Mouse (Mus musculus) telencephalon, adult 2 months (tissue): ENCODE results near the gene Rufy1.

Source experiments
- DNase-seq: peaks from one replicate; pipeline ENCODE4 v3.0.0-alpha.2; 2011; ENCODE audit warnings: low read depth, low spot score

The Rufy1 gene

GRCm38 (mm10) chr11:50354162-50354561, 76.8 kb downstream of the Rufy1 start, which contains the start of gene Cby3:
Cby3 (plus strand) TSS chr11:50354462.
- DNase-seq = no peak

- DNase-seq = no peak
These were observed 78.7 kb downstream of the Rufy1 start for GRCm38 (mm10) chr11:50352177-50352576.

DNA sequence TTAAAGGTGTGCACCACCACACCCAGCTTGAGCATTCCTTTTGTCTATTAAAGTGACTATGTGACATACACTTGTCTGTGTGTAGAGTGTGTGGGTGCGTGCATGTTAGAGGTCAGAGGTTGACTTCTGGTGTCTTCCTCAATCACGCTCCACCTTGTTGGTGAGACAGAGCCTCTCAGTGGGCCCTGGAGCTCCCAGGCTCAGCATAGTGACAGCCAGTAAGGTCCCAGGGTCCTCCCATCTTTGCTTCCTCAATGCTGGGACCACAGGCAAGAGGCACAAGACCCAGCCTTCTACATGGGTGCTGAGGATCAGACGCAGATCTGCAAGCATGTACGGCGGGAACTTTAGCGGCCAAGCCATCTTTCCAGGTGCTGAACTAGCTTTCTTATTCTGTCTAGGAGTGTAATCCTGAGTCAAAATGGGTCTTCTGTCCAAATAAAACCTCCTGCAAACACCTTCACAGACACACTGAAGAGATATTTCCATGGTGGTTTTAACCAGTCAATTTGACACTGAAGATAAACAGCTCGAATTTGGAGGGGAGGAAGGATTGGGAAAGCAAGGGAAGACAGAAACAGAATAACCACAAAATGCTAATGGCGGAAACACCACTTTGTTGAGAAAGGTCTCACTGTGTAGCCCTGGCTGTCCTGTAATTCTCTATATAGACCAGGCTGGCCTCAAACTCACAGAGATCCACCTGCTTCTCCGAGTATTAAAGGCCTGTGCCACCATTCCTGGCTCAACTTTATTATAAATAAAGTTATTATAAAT, 84.5 kb downstream of the Rufy1 start:
- DNase-seq = no peak

DNA sequence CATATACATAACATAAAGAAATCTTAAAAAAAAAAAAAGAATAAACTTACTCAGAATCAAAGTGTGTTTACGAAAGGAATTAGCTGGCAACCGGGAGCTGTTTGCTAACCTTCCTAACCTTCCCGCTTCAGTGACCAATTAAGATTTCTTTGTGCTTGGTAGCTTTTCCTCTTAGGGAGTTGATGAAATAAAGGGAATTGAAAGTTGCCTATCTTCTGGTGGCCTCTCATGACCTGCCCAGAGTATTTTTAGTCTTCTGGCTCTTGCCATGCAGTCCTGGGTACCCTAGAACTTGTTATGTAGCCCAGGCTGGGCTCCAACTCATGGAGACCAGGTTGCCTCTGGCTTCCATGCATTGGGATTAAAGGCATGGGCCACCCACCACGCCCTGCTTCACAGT, 85.4 kb downstream of the Rufy1 start:
- DNase-seq = no peak
